Mouse (Mus musculus): ENCODE data around the gene Shh.

DNA sequence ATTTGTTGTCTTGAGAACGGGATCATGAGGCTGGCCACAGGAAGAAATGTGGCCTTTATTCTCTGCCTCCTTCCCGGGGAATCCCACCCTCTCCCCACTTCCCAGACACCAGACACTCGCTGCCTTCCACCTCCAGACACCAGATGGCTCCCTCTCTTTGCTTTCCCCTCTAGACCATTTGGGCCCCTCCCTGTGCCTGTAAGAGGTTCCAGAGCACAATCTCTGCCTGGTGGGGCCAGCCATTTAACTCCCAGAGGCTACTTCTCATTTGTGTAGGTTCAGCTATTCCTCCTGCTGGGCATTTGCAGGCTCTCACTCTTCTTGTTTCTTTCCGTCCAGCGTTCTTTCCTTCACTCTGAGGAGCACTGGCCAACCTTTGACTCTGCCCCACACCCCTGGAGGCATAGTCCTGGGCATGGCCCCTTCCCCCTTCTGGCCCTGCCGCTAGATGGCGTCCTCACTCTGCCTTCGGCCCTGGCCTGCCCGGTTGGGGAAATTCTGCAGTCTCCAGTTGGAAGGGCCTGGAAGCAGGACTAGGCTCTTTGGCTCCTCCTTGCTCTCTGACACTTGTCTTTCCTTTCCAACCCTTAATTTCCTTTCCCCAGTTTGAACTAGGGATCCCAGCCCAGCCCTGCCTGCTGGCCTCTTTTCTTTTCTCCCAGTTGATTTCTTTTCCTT, 2.6 kb upstream of the Shh start:
- TF ChIP-seq CTCF (conservative IDR thresholded peaks at IDR 0.05; ENCODE audit: insufficient read depth, insufficient read length, low read depth, low read length) (peak; percentile 87), POLR2A (IDR thresholded peaks at IDR 0.05; ENCODE audit: low read depth, low read length) (no peak)

All from kidney, adult 2 months (tissue).